Mouse (Mus musculus) T-helper 2 cell (primary cell): ENCODE measurements at regions not wholly inside any gene's neighbourhood (a gene's known extent, or its start where the extent isn't known, plus 50 kb on each side); places are given as distances from the start of the nearest gene placed in this dataset.

ENCODE experiments used
- in situ Hi-C: fragments of 300-600 bp; cut with MboI, MseI; formaldehyde crosslinking; loops from one replicate; pipeline ENCODE4 v1.15.1; 2025; ENCODE audit warnings: high pct_unique_total_duplicates

DNA sequence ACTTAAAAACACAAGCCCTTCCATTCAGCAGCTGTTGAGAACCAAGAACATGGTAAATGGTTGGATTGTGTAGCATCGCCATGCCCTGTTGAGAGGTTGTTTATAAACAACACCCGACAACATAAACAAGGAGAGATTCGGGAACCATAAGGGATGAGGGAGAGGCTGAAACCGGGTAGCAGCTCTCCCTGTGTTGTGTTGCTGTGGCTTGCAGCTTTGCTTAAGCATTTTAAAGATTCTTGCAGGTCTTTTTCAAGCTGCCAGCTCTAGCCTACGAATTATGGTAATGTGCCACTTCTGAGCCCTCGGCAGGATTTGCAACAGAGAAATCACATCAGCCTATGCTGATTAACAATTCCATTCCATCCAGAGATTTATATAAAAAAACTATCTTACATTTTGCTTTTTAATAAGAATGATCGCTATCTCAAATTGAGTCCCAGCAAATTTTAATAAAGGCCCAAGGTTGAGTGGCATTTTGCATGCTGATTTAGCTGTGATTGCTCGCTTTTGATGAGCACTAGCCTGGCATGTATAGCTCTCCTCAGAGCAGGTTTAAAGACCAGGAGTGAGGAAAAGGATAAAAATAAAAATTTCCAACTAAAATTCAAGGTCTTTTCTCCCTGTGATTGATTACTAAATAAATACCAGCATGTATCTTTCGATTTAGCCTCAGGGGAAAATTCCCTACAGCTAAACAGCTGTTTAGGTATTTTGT lies 445.7 kb upstream of the 4930412O13Rik start:
- in situ Hi-C loops = no loop called here

DNA sequence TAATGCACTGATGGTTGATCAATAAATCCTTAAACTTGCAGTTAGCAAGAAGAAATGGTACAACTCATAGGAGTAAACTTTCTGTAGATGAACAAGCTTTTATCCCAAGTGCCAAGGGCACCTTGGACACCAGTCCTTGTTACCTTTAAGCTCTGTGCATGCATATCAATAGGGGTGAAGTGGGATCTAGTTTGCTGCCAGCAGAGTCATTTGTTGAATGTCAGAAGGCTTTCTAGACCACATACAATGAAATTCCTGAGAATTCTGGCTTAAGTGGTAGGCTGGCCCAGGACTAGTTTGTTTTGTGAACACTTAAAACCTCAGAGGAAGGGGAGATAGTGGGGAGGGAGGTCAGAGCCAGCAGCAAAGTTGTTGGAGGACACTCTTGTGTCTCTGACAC lies 437.9 kb upstream of the 4930412O13Rik start:
- in situ Hi-C loops = no loop called here

DNA sequence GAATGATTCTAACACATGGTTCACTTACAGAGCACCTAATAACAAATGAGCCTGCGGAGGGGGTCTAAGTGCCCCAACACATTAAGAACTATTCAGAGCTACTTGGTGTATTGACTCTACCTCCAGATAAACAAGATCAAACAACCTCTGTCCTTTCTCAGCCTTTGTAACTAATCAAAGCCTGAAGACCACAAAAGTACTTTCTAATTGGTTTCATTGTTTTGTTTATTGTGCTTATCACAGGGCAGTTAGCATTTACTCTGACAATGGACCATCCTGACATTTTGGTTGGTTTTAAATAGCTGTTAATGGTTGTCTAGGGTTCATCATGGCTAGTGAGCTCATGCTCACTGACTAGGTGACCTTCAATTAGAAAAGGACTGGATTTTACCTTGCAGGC lies 435.2 kb upstream of the 4930412O13Rik start:
- in situ Hi-C loops = no loop called here

DNA sequence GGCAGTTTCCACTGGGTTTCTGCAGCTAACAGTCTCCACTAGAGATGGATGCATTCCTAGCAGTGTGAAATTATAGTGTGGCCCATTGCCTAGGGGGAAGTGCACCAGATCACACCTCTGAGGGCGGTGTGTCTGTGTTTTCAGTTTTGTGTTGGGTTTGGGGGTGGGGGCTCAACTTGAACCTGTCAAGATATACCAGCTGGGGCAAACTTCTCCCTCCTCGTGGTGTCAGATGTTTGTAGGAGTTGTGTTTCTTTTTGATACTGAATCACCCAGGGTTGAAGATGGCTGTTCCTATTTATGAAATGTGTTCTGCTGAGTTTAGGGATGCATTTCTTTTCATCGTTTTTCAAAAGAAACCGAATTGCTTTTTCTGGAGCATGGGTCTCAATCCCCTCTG lies 416.6 kb upstream of the 4930412O13Rik start:
- in situ Hi-C loops = no loop called here

DNA sequence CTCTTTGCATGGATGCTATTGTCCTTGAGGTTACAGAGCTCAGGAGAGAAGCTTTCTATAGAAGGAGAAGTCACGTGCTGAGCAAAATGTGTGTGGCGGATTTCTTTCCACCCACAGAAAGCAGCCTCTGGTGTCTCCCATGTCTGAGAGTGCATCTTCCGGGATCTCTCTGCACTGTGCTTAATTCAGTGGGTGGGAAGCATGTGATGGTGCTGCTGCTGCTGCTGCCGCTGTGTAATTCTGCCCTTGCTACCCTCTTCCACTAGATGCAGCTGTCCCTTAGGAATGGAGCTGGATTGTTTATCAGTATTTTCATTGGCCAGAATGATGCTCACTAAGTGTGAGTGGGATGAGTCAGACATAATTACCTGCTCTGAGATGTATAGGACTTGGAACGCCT lies 416.2 kb upstream of the 4930412O13Rik start:
- in situ Hi-C loops = no loop called here

DNA sequence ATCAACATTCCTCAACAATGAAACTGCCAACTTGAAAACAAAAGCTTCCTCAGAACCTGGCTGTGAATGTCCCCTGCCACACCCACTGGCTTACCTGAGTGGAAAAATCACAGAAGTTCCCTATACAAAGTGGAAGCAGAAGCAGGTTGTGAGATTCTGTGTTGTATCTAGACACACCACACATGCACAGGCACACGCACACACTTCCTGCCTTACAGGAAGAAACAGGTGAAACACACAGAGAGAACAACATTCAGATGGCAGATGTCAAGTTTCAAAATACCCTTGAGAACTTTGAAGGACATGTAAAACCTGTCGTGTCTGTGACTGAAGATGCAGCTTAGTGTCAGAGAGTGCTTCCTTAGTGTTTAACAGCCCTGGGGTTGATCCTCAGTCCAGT lies 413.5 kb upstream of the 4930412O13Rik start:
- in situ Hi-C loops = no loop called here

DNA sequence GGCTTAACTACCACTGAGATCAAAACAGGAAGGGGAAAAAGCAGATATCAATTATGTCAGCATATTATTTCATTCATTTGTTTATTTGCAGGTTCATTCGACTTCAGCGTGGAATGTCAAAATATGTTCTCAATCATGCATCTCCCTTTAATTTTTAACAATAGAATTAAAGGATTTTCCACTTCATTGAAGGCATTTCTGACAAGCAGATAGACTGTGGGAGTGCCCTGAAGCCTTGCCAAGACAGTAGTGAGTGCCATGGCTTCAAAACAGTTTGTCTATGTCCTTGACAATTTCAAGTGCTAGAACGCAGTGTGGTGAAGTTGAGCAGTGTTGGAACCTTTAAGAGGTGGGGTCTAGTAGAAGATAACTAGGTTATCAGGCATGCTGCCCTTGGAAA lies 412.4 kb upstream of the 4930412O13Rik start:
- in situ Hi-C loops = no loop called here

DNA sequence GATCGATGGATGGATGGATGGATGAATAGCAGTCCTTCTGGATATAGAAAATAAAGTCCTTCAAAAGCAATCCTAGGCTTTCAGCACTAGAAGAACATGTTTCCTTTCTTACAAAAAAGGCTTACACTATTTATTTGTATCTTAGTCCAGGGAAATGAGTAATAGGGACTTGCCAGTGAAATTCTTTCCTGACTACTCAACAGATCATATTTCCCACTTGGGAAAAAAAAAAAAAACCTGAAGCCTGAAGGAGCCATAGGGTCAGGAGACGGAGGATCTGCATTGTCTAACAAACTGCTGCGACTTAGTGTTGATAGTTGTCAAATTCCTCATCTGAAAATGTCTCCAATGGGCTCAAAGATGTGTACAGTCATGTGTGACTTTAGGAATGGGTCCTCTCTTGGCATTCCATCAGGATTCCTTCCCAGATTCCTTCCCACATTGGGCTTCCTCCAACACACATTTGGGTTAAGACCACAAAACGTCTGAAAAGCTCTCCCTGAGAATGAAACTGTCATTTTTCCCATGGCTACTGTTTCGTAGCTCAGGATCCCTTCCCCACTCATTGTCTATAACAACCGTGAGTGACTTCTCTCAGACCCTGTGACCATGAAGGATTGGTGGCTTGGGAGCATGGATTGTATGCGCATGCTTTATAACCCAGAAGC lies 399.2 kb upstream of the 4930412O13Rik start:
- in situ Hi-C loops = no loop called here

DNA sequence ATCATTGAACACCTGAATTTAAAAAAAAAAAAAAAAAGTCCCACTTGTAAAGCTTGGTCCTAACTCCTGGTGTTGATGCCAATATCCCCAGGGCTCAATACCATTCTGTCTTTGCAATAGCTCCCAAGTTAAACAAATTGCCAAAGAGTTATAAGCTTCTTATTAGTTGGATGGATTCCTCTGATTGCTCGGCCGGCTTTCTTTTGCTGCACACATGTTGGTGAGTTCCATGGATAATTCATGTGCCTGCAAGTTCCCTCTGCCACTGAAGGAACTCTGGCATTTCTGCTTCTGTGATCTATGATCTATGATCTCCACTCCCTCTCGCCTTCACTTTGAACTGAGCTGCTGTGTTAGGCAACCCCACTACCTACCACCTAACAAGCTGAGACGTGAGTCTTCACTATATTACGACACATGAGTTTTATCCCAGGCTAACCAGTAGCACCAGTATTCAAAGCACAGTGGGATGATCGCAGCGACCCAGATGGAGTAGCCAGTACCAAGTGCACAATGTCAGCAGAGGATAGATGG lies 393.6 kb upstream of the 4930412O13Rik start:
- in situ Hi-C loops = no loop called here

DNA sequence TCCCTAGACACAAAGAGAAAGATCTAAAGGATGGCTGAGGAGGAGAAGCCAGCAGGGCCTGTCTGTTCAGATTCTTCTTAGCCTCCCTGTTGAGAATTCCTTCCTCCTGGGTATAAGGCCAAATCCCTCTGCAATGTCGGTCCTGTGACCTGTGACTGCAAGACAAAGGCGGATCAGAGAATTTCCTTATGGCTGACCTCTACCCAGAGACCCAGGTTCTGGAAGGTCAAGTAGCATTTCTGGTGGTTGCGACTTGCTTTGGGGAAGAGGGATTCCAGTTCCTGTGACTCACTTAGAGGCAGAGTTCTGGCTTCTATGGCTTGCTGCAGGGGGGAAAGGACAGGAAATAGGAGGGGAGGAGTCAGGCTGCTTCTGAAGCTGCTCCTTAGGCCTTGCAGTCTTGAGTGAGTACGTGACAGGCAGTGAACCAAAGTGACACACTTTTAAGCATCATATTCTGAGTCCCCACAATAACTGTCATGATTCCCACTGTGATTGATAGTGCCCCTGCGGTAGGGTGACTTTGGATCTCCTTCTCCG lies 387.4 kb upstream of the 4930412O13Rik start:
- in situ Hi-C loops = no loop called here

DNA sequence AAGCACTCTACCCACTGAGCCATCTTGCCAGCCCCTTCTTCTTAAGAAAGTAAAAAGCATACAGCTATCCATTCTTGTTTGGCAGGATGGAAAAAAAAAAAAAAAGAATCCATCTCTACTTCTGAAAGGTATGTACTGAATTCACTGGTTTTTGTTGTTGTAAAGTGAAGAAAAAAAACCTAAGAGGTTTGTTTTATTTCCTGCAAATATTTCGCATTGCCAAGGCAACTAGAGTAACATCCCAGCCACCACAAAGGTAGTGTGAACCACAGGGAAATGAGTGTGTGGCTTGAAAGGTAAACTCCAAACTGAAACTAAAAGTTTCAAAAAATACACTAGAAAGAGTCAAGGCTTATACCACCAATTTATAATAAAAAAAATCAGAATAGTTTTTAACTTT lies 361.0 kb upstream of the 4930412O13Rik start:
- in situ Hi-C loops = no loop called here

DNA sequence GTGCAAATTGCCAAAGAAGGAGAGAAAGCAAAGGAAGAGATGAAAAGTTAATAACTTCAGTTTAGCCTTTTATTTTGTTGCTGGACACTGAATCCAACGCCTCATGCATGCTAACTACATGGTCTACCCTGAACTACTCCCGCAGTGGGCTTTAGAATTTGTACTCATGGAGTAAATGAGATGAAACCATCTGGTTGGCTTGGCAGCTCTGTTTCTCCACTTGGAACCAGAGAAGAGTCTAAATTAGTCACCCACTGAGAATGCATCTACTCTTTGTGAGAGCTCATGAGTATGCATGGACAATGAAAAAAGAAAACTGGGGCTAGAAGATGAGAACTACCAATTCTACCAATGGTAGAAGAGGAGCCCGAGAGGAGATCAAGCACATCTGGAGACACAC lies 355.1 kb upstream of the 4930412O13Rik start:
- in situ Hi-C loops = no loop called here

DNA sequence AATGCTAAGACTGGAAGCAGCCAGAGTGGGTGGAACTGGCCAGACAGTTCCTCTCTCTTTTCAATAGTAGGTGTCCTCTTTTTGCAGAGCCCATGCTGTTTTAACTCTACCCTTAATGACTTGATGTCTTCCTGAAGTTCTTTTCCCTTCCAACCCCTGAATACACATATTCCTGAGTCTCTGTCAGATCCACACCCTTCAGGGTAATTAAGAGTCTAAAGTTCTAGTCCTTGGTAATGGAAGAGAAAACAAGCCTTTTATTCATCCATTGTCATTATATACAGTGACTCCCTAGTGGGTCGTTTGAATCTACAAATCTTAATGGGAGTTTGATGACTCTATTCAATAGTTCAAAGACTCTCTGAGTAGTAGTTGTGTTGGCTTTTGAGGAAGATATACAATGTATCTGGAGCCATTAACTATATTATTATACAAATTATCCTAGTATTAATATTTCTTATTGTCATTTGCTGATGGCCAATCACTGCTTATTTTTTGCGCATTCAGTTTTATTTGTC lies 345.9 kb upstream of the 4930412O13Rik start:
- in situ Hi-C loops = no loop called here

DNA sequence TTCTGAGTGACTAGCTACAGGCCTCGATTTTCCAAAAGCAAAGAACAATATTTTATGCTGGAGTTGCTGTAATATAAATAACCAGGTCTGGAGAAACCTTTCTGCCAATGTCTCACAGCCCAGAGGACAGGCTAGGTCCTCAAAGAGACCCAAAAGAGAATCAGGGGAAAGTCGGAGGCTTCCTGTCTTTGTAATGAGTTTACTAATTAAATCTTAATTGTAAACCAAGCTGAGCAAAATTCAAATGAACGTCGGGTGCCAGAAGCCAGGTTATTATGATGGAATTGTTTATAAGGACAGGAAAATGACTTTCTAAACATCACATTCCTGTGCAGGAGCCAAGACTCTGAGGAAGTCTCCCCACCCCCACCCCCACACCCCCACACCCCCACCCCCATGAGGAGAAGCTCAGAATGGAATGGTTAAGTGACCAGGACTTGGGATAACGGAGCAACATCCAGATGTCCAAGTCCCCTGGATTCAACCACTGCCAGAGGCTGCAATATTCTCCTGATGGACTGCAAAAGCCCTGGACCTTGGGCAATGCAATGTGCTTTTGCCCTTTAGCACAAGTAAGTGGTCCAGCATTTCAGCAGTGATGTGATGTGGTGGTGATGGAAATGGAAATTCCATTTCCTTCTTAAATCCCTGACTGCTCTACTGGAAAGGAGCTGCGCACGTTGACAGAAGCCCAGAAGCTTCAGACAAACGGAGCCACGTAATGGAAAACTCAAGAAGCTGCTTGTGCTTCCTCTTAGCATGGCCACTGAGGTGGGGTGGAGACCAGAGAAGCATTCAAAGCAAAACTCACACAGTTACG lies 333.1 kb upstream of the 4930412O13Rik start:
- in situ Hi-C loops = loop anchor here (5.0 kb wide), 1 partner anchor 46 kb away; no protein-coding TSS in a partner anchor

DNA sequence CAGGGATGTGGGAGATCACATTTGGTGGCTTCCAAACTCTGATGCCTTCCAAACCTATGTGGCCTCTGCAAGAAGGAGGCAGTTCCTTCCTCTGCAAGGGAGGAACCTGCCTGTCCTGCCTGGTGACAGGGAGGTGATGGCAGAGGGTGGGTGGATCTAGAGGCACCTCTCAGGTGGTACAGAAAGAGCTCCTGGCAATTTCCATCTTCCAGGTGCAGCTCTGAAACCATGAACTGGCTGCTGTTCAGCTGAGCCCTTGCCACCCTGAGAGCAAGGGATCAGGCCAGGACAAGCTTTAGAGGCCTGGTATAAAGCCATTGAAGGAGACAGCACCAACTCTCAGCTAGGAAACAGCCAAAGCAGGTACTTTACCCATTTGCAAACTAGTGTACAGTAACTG lies 327.7 kb upstream of the 4930412O13Rik start:
- in situ Hi-C loops = no loop called here

DNA sequence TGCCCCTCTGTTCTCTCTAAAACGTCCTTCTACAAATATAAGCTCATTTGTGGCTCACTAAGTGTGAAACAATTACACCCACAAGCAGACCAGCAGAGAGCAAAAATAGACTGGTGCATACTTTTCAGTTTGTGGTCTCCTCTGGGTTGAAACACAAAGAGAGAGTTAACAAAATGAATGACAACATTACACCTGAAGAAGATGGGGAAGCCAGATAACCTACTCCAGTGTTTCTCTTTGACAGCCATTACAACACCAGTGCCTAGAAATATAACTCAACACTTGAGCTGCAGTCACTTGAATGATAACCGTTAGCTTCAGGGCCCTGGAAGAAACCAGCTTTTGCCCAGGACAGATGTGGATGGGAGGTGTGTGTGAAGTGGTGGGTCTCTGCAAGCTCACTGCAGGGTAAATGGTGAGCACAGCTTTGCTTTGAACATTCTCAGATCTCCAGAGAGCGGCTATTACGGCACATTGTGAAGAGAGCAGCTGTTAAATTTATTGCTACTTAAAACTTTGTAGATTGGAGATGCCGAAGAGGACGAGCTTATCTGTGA lies 316.5 kb upstream of the 4930412O13Rik start:
- in situ Hi-C loops = loop anchor here (5.0 kb wide), 1 partner anchor 202 kb away; no protein-coding TSS in a partner anchor

DNA sequence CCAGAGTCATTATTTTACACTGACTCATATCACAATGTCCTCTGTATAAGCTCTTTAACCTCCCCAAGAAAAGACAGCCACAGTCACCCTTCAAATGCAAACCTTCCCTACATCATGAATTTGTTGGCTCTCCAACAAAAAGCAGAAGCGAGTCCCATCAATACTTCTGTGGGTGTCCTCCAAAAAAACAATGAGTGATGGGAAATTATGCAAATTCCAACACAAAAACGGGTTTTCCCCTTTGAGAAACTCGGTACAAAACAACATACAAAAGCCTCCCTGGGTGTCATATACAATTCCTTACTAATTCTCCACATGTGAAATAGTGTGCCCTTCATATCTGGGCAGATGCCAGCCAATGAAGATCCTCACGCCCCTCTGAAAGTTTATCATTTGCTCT lies 311.8 kb upstream of the 4930412O13Rik start:
- in situ Hi-C loops = loop anchor here (5.0 kb wide), 1 partner anchor 207 kb away; no protein-coding TSS in a partner anchor

DNA sequence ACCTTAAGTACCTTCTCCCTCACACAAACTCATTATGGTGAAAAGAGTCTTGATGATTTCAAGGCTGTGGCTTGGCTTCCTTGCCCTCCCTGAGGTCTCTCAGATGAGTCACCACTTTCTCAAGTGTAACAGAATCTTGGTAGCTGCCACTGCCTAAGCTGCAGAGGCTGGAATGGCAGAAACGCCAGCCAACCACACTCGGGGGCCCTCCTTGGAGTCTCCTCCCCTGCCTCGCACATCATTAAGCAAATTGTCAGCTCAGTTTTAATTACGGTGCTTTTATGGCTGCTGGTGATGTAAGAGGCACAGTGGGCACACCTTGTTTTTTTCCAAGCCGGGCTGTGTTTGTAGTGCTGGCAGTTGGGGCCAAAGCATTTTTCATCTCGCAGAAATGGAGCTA lies 306.9 kb upstream of the 4930412O13Rik start:
- in situ Hi-C loops = loop anchor here (10.0 kb wide), 1 partner anchor 629 kb away; no protein-coding TSS in a partner anchor

DNA sequence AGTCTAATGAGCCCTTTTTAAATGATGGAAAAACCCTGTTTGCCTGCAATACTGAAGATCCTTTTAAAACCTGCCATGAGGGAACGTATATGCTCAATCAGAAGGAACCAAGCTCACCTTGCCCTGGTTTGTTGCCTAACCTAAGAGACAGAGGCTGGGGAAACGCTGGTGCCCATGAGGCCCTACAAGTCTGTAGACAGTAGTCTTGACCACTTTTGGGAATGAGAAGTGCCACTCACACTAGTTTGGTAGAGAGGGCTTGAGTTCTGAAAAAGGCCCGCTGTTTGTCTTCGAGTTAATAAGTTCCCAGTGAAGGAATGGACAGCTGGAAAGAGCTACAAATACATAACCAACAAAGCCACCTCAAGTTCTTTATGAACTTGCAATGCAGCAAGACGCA lies 306.4 kb upstream of the 4930412O13Rik start:
- in situ Hi-C loops = loop anchor here (5.0 to 25.0 kb wide), 4 partner anchors 298 to 1588 kb away; partner anchors contain the start of gene Prkcq

DNA sequence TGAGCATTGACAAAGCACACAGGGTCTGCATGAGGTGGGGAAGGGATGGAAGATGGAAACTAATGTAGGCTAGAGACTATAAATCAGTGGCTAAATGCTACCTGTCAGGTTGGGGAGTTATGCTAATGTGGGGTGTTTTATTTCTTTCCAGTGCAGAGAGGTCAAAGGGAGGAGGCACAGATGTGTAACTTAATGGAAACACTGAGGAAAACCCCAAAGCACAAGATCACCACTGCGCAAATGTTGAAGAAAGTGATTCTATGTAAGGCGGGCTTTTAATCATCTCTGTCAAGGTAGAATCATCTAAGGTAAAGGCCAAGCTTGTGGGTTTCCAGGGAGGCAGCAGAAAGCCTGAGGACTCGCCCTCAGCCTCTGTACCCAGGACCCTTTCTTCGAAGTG lies 303.2 kb upstream of the 4930412O13Rik start:
- in situ Hi-C loops = loop anchor here (5.0 to 25.0 kb wide), 4 partner anchors 294 to 1584 kb away; partner anchors contain the start of gene Prkcq

DNA sequence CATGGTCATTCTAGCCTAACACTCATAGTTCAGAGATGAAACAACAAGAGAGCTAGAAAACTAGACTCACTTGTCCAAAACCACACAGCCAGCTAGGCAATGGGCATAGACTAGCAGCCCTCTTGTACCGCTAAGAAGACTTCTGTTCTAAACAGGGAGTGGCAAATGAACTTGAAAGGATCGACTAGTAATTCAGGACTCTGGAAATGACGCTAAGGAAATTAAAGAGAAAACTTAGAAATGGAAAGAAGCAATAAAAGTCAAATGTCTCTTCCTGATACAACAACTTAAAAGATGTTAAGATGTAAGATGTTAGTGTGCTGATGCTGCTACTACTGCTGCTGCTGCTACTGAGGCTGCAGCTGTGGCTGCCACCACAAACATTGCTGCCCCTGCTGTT lies 293.7 kb upstream of the 4930412O13Rik start:
- in situ Hi-C loops = loop anchor here (10.0 to 25.0 kb wide), 4 partner anchors 97 to 1575 kb away; partner anchors contain the start of gene Prkcq
